ENCODE assay signal across 29 mouse cellular contexts in genomic region chr19:18650473-18650872, GRCm38 (mm10). TPM values are rescaled to one million over a fixed set of nuclear protein-coding genes. Genes with fewer than 3 reads are reported as not detected.
DNase-seq lines count a peak whose midpoint lies in the region; ATAC-seq and TF ChIP-seq lines count a peak whose summit lies in the region.
"Had no signal": no experiment of that assay in that cellular context is flagged by ENCODE, and none has a peak within 500 bp of the region (broad histone marks: within the 10 kb centered on the region; RNA-seq: fewer than 3 reads in every experiment).

No protein-coding gene starts in this region.

- TF ChIP-seq POLR2A in CH12.LX (IDR thresholded peaks at IDR 0.05; ENCODE audit: low read depth, low read length) (no peak), MEL (IDR thresholded peaks at IDR 0.05; ENCODE audit: control insufficient read depth in 1 of 2, insufficient read depth in 1 of 2, low read depth in 1 of 2, low read length in 2 of 2, poor library complexity in 1 of 2) (peak in 1 of 2 experiments; percentile 18; a peak in 1 of 4 replicates)

- TF ChIP-seq CTCF in CH12.LX (conservative IDR thresholded peaks at IDR 0.05 in 1 of 2, IDR thresholded peaks at IDR 0.05 in 1 of 2; ENCODE audit: low read depth in 2 of 2, low read length in 2 of 2) (no peak), MEL (IDR thresholded peaks at IDR 0.05 in 2 of 3, conservative IDR thresholded peaks at IDR 0.05 in 1 of 3; ENCODE audit: control insufficient read depth in 1 of 3, insufficient read depth in 1 of 3, low read depth in 2 of 3, low read length in 3 of 3, poor library complexity in 1 of 3, severe bottlenecking in 1 of 3) (no peak)
- no peak for TF ChIP-seq CTCF in liver, postnatal 0 days (IDR thresholded peaks at IDR 0.05; ENCODE audit: low read depth)

- TF ChIP-seq RAD21 in CH12.LX (IDR thresholded peaks at IDR 0.05; ENCODE audit: low read depth, low read length) (no peak), MEL (IDR thresholded peaks at IDR 0.05; ENCODE audit: low read depth, low read length) (no peak; the same call in 1 of the 2 replicates)

- dilution Hi-C loops in CH12.LX (cut with MboI; ENCODE audit: extremely low pct_ligation_motif_present, extremely low pct_unique_long_range_greater_than_20kb, low sequenced_read_pairs): no loop called here

- H3K4me1 ChIP-seq in CH12.LX (ENCODE audit: control insufficient read depth in 1 of 2, insufficient read depth in 2 of 2): peaks cover 26 to 53% of the 10 kb centered on the region in 2 experiments
- H3K4me1 ChIP-seq in MEL (ENCODE audit: control insufficient read depth in 1 of 2, insufficient read depth in 2 of 2, low read length in 2 of 2): peaks cover 41 to 57% of the 10 kb centered on the region in 2 experiments
- H3K4me1 ChIP-seq in liver, embryonic 12.5 days: peaks cover 84% of the 10 kb centered on the region
- H3K4me1 ChIP-seq in liver, postnatal 0 days (ENCODE audit: insufficient read depth): peaks cover 6% of the 10 kb centered on the region; the same call in 1 of the 2 replicates
- H3K4me1 ChIP-seq: hindbrain, embryonic 15.5 days; limb, embryonic 15.5 days; lung, embryonic 15.5 days; midbrain, embryonic 15.5 days; neural tube, embryonic 13.5 days had no signal

- H3K4me3 ChIP-seq in CH12.LX (replicated peaks in 1 of 3; ENCODE audit: low read depth in 2 of 3, low read length in 2 of 3, poor library complexity in 1 of 3) (no peak overlapping the region), MEL (ENCODE audit: control insufficient read depth in 1 of 2, insufficient read depth in 1 of 2, low read depth in 2 of 2, low read length in 2 of 2) (peak overlapping the region; percentile 14 to 31; a peak in 3 of 4 replicates)
- no peak overlapping the region for H3K4me3 ChIP-seq in liver, embryonic 12.5 days
- no peak overlapping the region for H3K4me3 ChIP-seq in liver, postnatal 0 days (ENCODE audit: low read depth, low read length)
- H3K4me3 ChIP-seq: hindbrain, embryonic 10.5 days; hindbrain, embryonic 15.5 days; limb, embryonic 10.5 days; limb, embryonic 15.5 days; lung, embryonic 15.5 days; midbrain, embryonic 10.5 days; midbrain, embryonic 15.5 days; myocyte; neural tube, embryonic 13.5 days had no signal

- no peak overlapping the region for H3K9ac ChIP-seq in CH12.LX (ENCODE audit: insufficient read depth, low read depth)
- H3K9ac ChIP-seq in MEL (ENCODE audit: control insufficient read depth, low read depth, low read length, poor library complexity, severe bottlenecking): peak overlapping the region; percentile 74
- H3K9ac ChIP-seq in liver, embryonic 12.5 days: peak overlapping the region; percentile 1
- H3K9ac ChIP-seq in liver, postnatal 0 days (replicated peaks): no peak overlapping the region
- H3K9ac ChIP-seq: hindbrain, embryonic 15.5 days; limb, embryonic 15.5 days; lung, embryonic 15.5 days; midbrain, embryonic 15.5 days; neural tube, embryonic 13.5 days had no signal

- no peak overlapping the region for H3K27ac ChIP-seq in CH12.LX (ENCODE audit: insufficient read depth, low read depth)
- peak overlapping the region; percentile 100 for H3K27ac ChIP-seq in MEL (ENCODE audit: control insufficient read depth, low read depth, low read length)
- peak overlapping the region; percentile 76 for H3K27ac ChIP-seq in liver, embryonic 12.5 days
- 0 out of 2 replicates have a peak overlapping the region, but pooled peaks have one; percentile 31 for H3K27ac ChIP-seq in liver, postnatal 0 days (ENCODE audit: low read depth)
- H3K27ac ChIP-seq: hindbrain, embryonic 10.5 days; hindbrain, embryonic 15.5 days; kidney, postnatal 0 days; limb, embryonic 10.5 days; limb, embryonic 15.5 days; lung, embryonic 15.5 days; midbrain, embryonic 10.5 days; midbrain, embryonic 15.5 days; neural tube, embryonic 13.5 days had no signal

- 21% methylated on average over 6 of the region's 6 CpGs for WGBS in liver, embryonic 12.5 days (ENCODE audit: insufficient replicate concordance)
- WGBS in liver, postnatal 0 days (ENCODE audit: insufficient replicate concordance): 48% methylated on average over 6 of the region's 6 CpGs

- in situ Hi-C loops in CH12.LX (cut with MboI; ENCODE audit: low pct_ligation_motif_present, low pct_unique_long_range_greater_than_20kb, low sequenced_read_pairs): no loop called here

- DNase-seq in CH12.LX (ENCODE audit: extremely low read depth): no peak
- DNase-seq in MEL (ENCODE audit: low read depth, low spot score): peak; percentile 84
- DNase-seq in liver, postnatal 0 days: no peak
- no peak for DNase-seq in layer of hippocampus, adult 9-11 months
- DNase-seq in natural killer cell, adult 2 months (ENCODE audit: low spot score in 2 of 2): no peak
- DNase-seq: adrenal gland, postnatal 25 days; cerebellum, adult 11-12 months; cerebellum, adult 9-11 months; heart, postnatal 14 days; kidney, adult 2 months; kidney, postnatal 4 days; layer of hippocampus, postnatal 36 days; lung, postnatal 36 days; right cerebral cortex, postnatal 4 days; thymus, adult 2 months; thymus, postnatal 36 days had no signal

- H3K4me2 ChIP-seq in CH12.LX (ENCODE audit: insufficient read depth, low read depth, poor library complexity, severe bottlenecking): no peak overlapping the region
- peak overlapping the region; percentile 57 for H3K4me2 ChIP-seq in liver, embryonic 12.5 days
- peak overlapping the region; percentile 18; the same call in 1 of the 2 replicates for H3K4me2 ChIP-seq in liver, postnatal 0 days (ENCODE audit: low read depth, low read length)
- H3K4me2 ChIP-seq: hindbrain, embryonic 15.5 days; limb, embryonic 15.5 days; lung, embryonic 15.5 days; midbrain, embryonic 15.5 days; neural tube, embryonic 13.5 days had no signal

- peak; percentile 53; the same call in 1 of the 2 replicates for ATAC-seq in liver, embryonic 12.5 days
- ATAC-seq in liver, postnatal 0 days: no peak
- no peak for ATAC-seq in CD4-positive, CD25-positive, alpha-beta regulatory T cell, adult 4 months
- ATAC-seq: forebrain, embryonic 14.5 days; midbrain, embryonic 15.5 days had no signal

- H3K27me3 ChIP-seq in CH12.LX (replicated peaks): no peaks in the 10 kb centered on the region
- H3K27me3 ChIP-seq in MEL (ENCODE audit: control insufficient read depth in 1 of 2, insufficient read depth in 2 of 2, low read length in 2 of 2): no peaks in the 10 kb centered on the region
- no peaks in the 10 kb centered on the region for H3K27me3 ChIP-seq in liver, embryonic 12.5 days (replicated peaks)
- no peaks in the 10 kb centered on the region for H3K27me3 ChIP-seq in liver, postnatal 0 days (ENCODE audit: insufficient read depth, low read length)
- H3K27me3 ChIP-seq: hindbrain, embryonic 15.5 days; limb, embryonic 15.5 days; lung, embryonic 15.5 days; midbrain, embryonic 15.5 days; neural tube, embryonic 13.5 days had no signal

- no peaks in the 10 kb centered on the region for H3K79me2 ChIP-seq in CH12.LX (replicated peaks; ENCODE audit: control insufficient read depth, extremely low read depth, insufficient read depth, poor library complexity, severe bottlenecking)
- no peaks in the 10 kb centered on the region for H3K79me2 ChIP-seq in MEL (ENCODE audit: control insufficient read depth, insufficient read depth, low read length, poor library complexity)

- TF ChIP-seq EP300 in CH12.LX (IDR thresholded peaks at IDR 0.05; ENCODE audit: low read length): no peak
- TF ChIP-seq EP300 in MEL (IDR thresholded peaks at IDR 0.05; ENCODE audit: low read depth in 1 of 2, low read length in 2 of 2): peak; percentile 88 to 94
- TF ChIP-seq EP300 in liver, postnatal 0 days (IDR thresholded peaks at IDR 0.05; ENCODE audit: low read depth): no peak

- H3K9me3 ChIP-seq in CH12.LX (replicated peaks; ENCODE audit: low read length): no peaks in the 10 kb centered on the region
- H3K9me3 ChIP-seq in MEL (replicated peaks; ENCODE audit: insufficient read depth, low read length): no peaks in the 10 kb centered on the region
- H3K9me3 ChIP-seq in liver, embryonic 12.5 days (replicated peaks): no peaks in the 10 kb centered on the region
- H3K9me3 ChIP-seq in liver, postnatal 0 days (ENCODE audit: low read length): no peaks in the 10 kb centered on the region
- H3K9me3 ChIP-seq: hindbrain, embryonic 10.5 days; hindbrain, embryonic 15.5 days; limb, embryonic 10.5 days; limb, embryonic 15.5 days; lung, embryonic 15.5 days; midbrain, embryonic 10.5 days; midbrain, embryonic 15.5 days; neural tube, embryonic 13.5 days had no signal

- H3K36me3 ChIP-seq in CH12.LX (replicated peaks in 1 of 2; ENCODE audit: control insufficient read depth in 1 of 2, insufficient read depth in 1 of 2, low read length in 1 of 2): peaks cover 0 to 4% of the 10 kb centered on the region in 2 experiments
- peaks cover 0 to 70% of the 10 kb centered on the region in 2 experiments; a peak in 2 of 4 replicates for H3K36me3 ChIP-seq in MEL (ENCODE audit: control insufficient read depth in 1 of 2, insufficient read depth in 2 of 2, low read length in 2 of 2)
- H3K36me3 ChIP-seq in liver, embryonic 12.5 days: no peaks in the 10 kb centered on the region
- peaks cover 2% of the 10 kb centered on the region; the same call in 1 of the 2 replicates for H3K36me3 ChIP-seq in liver, postnatal 0 days (replicated peaks; ENCODE audit: insufficient read depth, low read length)
- H3K36me3 ChIP-seq: hindbrain, embryonic 10.5 days; hindbrain, embryonic 15.5 days; limb, embryonic 10.5 days; limb, embryonic 15.5 days; lung, embryonic 15.5 days; midbrain, embryonic 10.5 days; midbrain, embryonic 15.5 days; neural tube, embryonic 13.5 days had no signal

RNA-seq across cellular contexts. Expression of gene Nmrk1, which starts 18.7 kb away (rescaled TPM):
- total RNA-seq in CH12.LX (2012; rRNA removed) (9.1 and 9.8 TPM in 2 replicates), CH12.LX (2014; rRNA removed) (10.1 and 10.2 TPM in 2 replicates), MEL (2012; rRNA removed) (22.5 and 25.1 TPM in 2 replicates)
- polyA plus RNA-seq in CH12.LX (2012; ENCODE audit: insufficient read length, low read depth) (7.5 and 9.7 TPM in 2 replicates), MEL (2012; ENCODE audit: insufficient read depth in 1 of 2, insufficient read length in 2 of 2, low read depth in 1 of 2, low replicate concordance in 2 of 2, missing spikeins in 1 of 2) (10 to 100 TPM in 1 of 2 experiments, not detected in 1; 18.5 TPM)
- 6.3 and 7.2 TPM in 2 replicates for polyA plus RNA-seq in liver, embryonic 12.5 days (2016; fragmentation: Nextera tagmentation; extraction: Ambion mirVana)
- polyA plus RNA-seq in liver, postnatal 0 days (2015; fragmentation: Nextera tagmentation; extraction: Ambion mirVana): 10.9 and 12.6 TPM in 2 replicates
- 1 to 10 TPM; 7.4 to 8.1 TPM for polyA plus RNA-seq in CD4-positive, CD25-positive, alpha-beta regulatory T cell, adult 4 months (2017; shearing (Covaris generic))

RNA-seq across cellular contexts. Expression of gene Ostf1, which starts 18.9 kb away (rescaled TPM):
- total RNA-seq in CH12.LX (2012; rRNA removed) (122 and 131 TPM in 2 replicates), CH12.LX (2014; rRNA removed) (175 and 188 TPM in 2 replicates), MEL (2012; rRNA removed) (152 and 162 TPM in 2 replicates)
- polyA plus RNA-seq in CH12.LX (2012; ENCODE audit: insufficient read length, low read depth) (110 and 125 TPM in 2 replicates), MEL (2012; ENCODE audit: insufficient read depth in 1 of 2, insufficient read length in 2 of 2, low read depth in 1 of 2, low replicate concordance in 2 of 2, missing spikeins in 1 of 2) (100 to 1,000 TPM in 1 of 2 experiments, not detected in 1; 117 TPM)
- polyA plus RNA-seq in liver, embryonic 12.5 days (2016; fragmentation: Nextera tagmentation; extraction: Ambion mirVana): 60.8 and 65.1 TPM in 2 replicates
- 87.5 and 93.7 TPM in 2 replicates for polyA plus RNA-seq in liver, postnatal 0 days (2015; fragmentation: Nextera tagmentation; extraction: Ambion mirVana)
- polyA plus RNA-seq in CD4-positive, CD25-positive, alpha-beta regulatory T cell, adult 4 months (2017; shearing (Covaris generic)): 100 to 1,000 TPM; 100 to 103 TPM

RNA-seq across cellular contexts. Expression of gene Carnmt1, which starts 20.1 kb away (rescaled TPM):
- total RNA-seq in CH12.LX (2012; rRNA removed) (17.6 and 29.3 TPM in 2 replicates), CH12.LX (2014; rRNA removed) (41.7 and 45.0 TPM in 2 replicates), MEL (2012; rRNA removed) (15.4 and 16.4 TPM in 2 replicates)
- polyA plus RNA-seq in CH12.LX (2012; ENCODE audit: insufficient read length, low read depth) (27.2 and 47.1 TPM in 2 replicates), MEL (2012; ENCODE audit: insufficient read depth in 1 of 2, insufficient read length in 2 of 2, low read depth in 1 of 2, low replicate concordance in 2 of 2, missing spikeins in 1 of 2) (10 to 100 TPM in 1 of 2 experiments, not detected in 1; 23.3 TPM)
- polyA plus RNA-seq in liver, embryonic 12.5 days (2016; fragmentation: Nextera tagmentation; extraction: Ambion mirVana): 45.4 and 46.8 TPM in 2 replicates
- polyA plus RNA-seq in liver, postnatal 0 days (2015; fragmentation: Nextera tagmentation; extraction: Ambion mirVana): 13.2 and 15.5 TPM in 2 replicates
- polyA plus RNA-seq in CD4-positive, CD25-positive, alpha-beta regulatory T cell, adult 4 months (2017; shearing (Covaris generic)): 1 to 10 TPM; 2.2 to 3.5 TPM

Comparison
In these comparisons a context has a peak if more than half of its experiments do, and no peak if none do; other contexts are left out.
1. H3K9ac ChIP-seq: peak in MEL (single experiment) and liver, embryonic 12.5 days (single experiment); none in CH12.LX (single experiment) and liver, postnatal 0 days (single experiment).
2. H3K4me3 ChIP-seq: peak in MEL (2 of 2); none in CH12.LX (0 of 3), liver, embryonic 12.5 days (single experiment) and liver, postnatal 0 days (single experiment).
3. Of the 35 proteins assayed by ChIP-seq in both MEL and CH12.LX: peak only in MEL: BHLHE40, CHD1, ELF1, EP300, ETS1, GABPA and 13 more; only in CH12.LX: none; in both: CHD2 and TCF12; in neither: 13; mixed calls (peak in some experiments, not most) for 1.